Mouse (Mus musculus) ES-Bruce4 (cell line): ENCODE data around the gene Fbrs. TPM values are rescaled to one million over a fixed set of nuclear protein-coding genes. Genes with fewer than 3 reads are reported as not detected.

Experiments
- H3K27ac ChIP-seq: 2 replicates; pipeline ENCODE4 v1.5.1; 2012; ENCODE audit warnings: low read length, inconsistent platforms; ENCODE audit not compliant: insufficient read depth
- H3K27me3 ChIP-seq: 2 replicates; pipeline ENCODE4 v1.6.1; 2012; ENCODE audit warnings: mild to moderate bottlenecking, low read length, inconsistent platforms; ENCODE audit not compliant: control insufficient read depth, poor library complexity, insufficient read depth, severe bottlenecking
- H3K36me3 ChIP-seq: 2 replicates; pipeline ENCODE4 v1.6.1; 2012; ENCODE audit warnings: inconsistent platforms, mild to moderate bottlenecking, low read length, moderate library complexity; ENCODE audit not compliant: control insufficient read depth, poor library complexity, insufficient read depth, severe bottlenecking
- H3K4me1 ChIP-seq: one replicate; pipeline ENCODE4 v1.8.1; 2011; ENCODE audit warnings: low read length; ENCODE audit not compliant: control insufficient read depth, insufficient read depth
- H3K4me3 ChIP-seq: 2 replicates; pipeline ENCODE4 v1.5.1; 2011; ENCODE audit warnings: low read depth, mild to moderate bottlenecking, low read length
- H3K9ac ChIP-seq: 2 replicates; pipeline ENCODE4 v1.6.1; 2012; ENCODE audit warnings: low read depth, mild to moderate bottlenecking, inconsistent platforms; ENCODE audit not compliant: poor library complexity, severe bottlenecking
- H3K9me3 ChIP-seq: replicated peaks from 2 replicates; pipeline ENCODE4 v1.6.1; 2012; ENCODE audit warnings: mild to moderate bottlenecking, low read length, inconsistent platforms; ENCODE audit not compliant: control insufficient read depth, poor library complexity, insufficient read depth, severe bottlenecking
- CTCF ChIP-seq: IDR thresholded peaks from one replicate; pipeline ENCODE4 v1.8.1; 2011; ENCODE audit warnings: low read depth, low read length
- EP300 ChIP-seq: IDR thresholded peaks from 2 replicates; pipeline ENCODE4 v1.6.1; 2011; ENCODE audit warnings: low read depth, low read length; ENCODE audit not compliant: insufficient read depth
- POLR2A ChIP-seq: IDR thresholded peaks from one replicate; pipeline ENCODE4 v1.8.1; 2011; ENCODE audit warnings: low read length; ENCODE audit not compliant: insufficient read depth
- polyA plus RNA-seq: library from polyadenylated mRNA; stranded (reverse); fragments of >200 nt; gene quantifications from 2 replicates; pipeline ENCODE4 v1.2.4, GENCODE M21; 2011; ENCODE audit warnings: low read depth; ENCODE audit not compliant: missing spikeins, insufficient read depth, insufficient read length

Fbrs gene
- polyA plus RNA-seq, 1 experiment, result 21.8 TPM

DNA sequence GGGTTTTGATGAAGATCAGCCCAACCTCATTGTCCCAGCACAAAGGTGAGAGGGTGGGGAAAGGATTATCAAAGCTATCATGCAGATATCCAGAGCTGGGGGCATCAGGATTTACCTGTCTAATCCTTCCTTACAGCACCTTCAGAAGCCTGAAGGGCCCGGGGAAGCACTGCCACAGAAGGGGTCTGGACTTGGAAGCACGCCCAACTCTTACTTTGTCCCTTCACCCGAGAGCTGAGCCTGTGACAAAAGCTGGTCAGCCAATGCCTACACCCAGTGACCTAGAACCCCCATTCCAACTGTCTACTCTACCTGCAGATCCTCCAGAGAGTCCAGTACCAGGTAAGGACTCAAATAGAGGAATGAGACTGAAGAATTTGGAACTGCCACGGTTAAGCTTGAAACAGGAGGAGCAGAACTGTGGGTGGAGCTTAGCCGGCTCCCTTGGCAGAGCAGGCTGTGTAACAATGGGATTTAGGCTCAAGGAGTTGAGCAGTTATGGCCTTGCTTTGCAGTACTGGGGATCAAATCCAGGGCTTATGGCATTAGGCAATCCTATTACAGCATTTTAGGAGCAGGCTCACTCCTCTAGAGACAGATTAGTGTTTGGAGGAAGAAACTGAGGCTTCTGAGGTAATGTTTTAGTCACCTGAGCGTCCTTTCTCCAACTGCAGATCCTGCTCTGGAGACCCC lies 4.5 kb upstream of the Fbrs start:
- H3K36me3 ChIP-seq, result peaks cover 21% of the 10 kb centered on the region
- H3K9me3 ChIP-seq, result peaks cover 1% of the 10 kb centered on the region; the same call in 1 of the 2 replicates
- H3K4me3 ChIP-seq, result no peak overlapping the region
- no peak overlapping the region for H3K27ac ChIP-seq
- H3K9ac ChIP-seq, result no peak overlapping the region
- no peak for TF ChIP-seq POLR2A
- no peak for TF ChIP-seq CTCF
- TF ChIP-seq EP300, result no peak
- H3K27me3 ChIP-seq, result no peaks in the 10 kb centered on the region
- H3K4me1 ChIP-seq, result no peaks in the 10 kb centered on the region

DNA sequence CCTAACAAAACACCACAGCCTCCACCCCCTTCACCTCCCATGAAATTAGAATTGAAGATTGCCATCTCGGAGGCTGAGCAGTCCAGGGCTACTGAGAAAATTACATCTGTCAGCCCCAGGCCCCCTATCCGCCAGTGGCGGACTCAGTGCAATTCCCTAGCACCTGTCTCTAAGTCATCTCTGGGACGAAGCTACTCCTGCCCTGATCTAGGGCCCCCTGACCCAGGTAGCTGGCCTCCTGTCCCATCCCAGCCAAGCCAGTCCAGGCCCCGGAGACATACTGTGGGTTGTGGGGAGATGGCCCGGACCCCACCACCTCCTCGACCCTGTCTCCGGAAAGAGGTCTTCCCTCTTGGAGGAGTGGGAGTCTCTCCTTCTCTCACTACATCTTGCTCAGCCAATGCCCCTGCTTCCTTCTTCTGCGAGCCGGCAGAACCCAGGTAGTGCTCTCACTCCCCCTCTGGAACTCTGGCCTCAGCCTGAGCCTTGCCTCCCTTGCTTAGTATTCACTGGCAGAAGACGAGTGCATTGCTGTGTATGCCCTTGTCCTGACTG lies 3.7 kb upstream of the Fbrs start:
- no peak overlapping the region for H3K9ac ChIP-seq
- H3K4me1 ChIP-seq, result peaks cover 3% of the 10 kb centered on the region
- no peak overlapping the region for H3K4me3 ChIP-seq
- no peaks in the 10 kb centered on the region for H3K9me3 ChIP-seq
- TF ChIP-seq POLR2A (no peak), EP300 (no peak), CTCF (no peak)
- no peaks in the 10 kb centered on the region for H3K27me3 ChIP-seq
- H3K36me3 ChIP-seq, result peaks cover 21% of the 10 kb centered on the region
- no peak overlapping the region for H3K27ac ChIP-seq

DNA sequence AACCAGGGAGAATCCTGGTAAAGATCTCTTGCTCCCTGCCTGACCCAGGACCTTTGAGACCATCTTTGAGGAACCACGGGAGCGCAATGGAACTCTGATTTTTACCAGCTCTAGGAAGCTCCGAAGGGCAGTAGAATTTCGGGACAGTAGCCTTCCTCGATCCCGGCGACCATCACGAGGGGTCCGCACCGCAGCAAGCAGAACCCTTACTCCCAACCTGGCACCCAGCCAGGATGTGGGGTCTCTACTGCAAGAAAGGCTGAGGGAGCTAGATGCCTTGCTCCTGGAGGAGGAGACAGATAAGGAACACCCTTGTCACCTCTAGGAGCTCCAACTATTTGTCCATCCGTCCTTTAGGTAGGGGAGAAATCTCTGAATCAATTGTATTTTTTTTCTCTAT lies 2.7 kb upstream of the Fbrs start:
- Histone ChIP-seq H3K27ac (no peak overlapping the region), H3K4me1 (peaks cover 3% of the 10 kb centered on the region), H3K27me3 (no peaks in the 10 kb centered on the region), H3K4me3 (no peak overlapping the region), H3K9me3 (no peaks in the 10 kb centered on the region), H3K36me3 (peaks cover 24% of the 10 kb centered on the region), H3K9ac (no peak overlapping the region)
- TF ChIP-seq EP300 (no peak), POLR2A (no peak), CTCF (no peak)

DNA sequence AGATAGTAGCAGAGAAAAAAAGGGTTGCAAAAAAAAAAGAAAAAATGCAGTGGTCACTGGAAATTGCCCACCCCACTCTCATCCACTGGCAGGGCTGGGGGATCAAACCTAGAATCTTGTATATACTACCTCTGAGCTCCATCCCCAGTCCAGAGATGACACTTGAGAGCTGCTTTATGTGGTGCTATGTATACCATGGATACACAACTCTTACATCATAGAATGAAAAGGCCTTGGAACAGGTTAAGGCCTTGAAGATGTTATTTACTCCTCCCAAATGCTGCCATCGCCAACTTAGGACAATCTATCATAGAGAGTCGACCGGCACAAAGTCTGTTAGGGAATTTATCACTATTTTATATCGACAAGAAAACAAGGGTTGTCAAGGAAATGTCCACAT lies 2.1 kb upstream of the Fbrs start:
- H3K9ac ChIP-seq, result peak overlapping the region; percentile 42
- H3K27me3 ChIP-seq, result no peaks in the 10 kb centered on the region
- H3K27ac ChIP-seq, result peak overlapping the region; percentile 60; the same call in 1 of the 2 replicates
- H3K36me3 ChIP-seq, result peaks cover 24% of the 10 kb centered on the region
- peaks cover 3% of the 10 kb centered on the region for H3K4me1 ChIP-seq
- TF ChIP-seq POLR2A, result no peak
- no peak overlapping the region for H3K4me3 ChIP-seq
- H3K9me3 ChIP-seq, result no peaks in the 10 kb centered on the region

DNA sequence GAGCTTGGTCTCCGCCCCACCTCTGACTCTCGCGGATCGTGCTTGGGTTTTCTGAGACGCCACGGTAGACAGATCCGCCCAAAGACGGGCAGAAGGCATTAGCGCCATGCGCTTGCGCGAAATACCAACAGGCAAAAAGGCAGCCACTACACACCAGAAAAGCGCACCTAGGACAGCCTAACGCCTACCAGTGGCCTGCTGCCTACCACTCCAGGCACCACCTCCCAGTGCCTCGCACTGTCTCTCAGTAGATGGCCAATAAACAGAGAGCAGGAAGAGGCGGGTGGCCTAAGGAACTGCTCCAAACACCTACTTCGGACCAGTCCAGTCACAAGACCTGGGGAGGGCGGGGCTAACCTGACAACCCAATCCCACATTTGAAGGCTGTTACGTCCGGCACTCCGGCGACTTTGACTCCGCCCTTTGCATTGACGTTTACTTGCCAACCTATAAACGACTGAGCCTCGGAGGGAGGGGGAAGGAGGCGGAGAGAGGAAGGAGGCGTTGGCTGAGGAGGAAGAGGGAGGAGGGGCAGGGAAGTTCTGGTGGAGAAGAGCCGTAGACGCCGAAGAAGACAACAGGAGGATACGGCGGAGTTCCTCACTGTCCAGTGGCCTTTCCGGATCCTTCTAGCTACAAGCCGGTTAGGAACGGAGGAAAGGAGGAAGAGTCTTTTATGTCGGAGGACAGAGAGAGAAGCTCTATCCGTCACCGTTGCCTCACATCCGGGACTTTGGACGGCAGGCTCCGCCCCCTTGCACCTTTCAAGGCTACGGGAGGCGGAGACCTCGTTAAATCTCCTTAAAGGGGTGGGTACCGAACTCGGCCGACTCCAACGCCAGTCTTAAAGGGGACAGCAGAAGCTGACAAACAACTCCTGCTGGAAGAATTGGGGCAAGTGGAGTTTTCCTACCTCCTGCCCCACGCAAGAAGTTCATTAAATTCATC lies 1.0 kb upstream of the Fbrs start:
- Histone ChIP-seq H3K27me3 (no peaks in the 10 kb centered on the region), H3K9ac (peak overlapping the region; percentile 92), H3K4me3 (peak overlapping the region; percentile 97), H3K9me3 (no peaks in the 10 kb centered on the region), H3K27ac (peak overlapping the region; percentile 80), H3K36me3 (peaks cover 30% of the 10 kb centered on the region), H3K4me1 (peaks cover 3% of the 10 kb centered on the region)
- TF ChIP-seq POLR2A, result peak; percentile 80
- no peak for TF ChIP-seq CTCF
- 0 out of 2 replicates have a peak, but pooled peaks have one; percentile 34 for TF ChIP-seq EP300
